Mouse (Mus musculus): ENCODE data around the gene Etl4.

Etl4 gene

GRCm38 (mm10) chr2:20710589-20710988 is 801.0 kb downstream of the Etl4 start:
- no peak for DNase-seq (ENCODE audit: low spot score)

GRCm38 (mm10) chr2:20711024-20711423 is 801.4 kb downstream of the Etl4 start:
- DNase-seq (ENCODE audit: low spot score) = no peak

- no peak for DNase-seq (ENCODE audit: low spot score)
These were observed 809.5 kb downstream of the Etl4 start for GRCm38 (mm10) chr2:20719105-20719504.

- no peak for DNase-seq (ENCODE audit: low spot score)
These were observed 811.5 kb downstream of the Etl4 start for GRCm38 (mm10) chr2:20721098-20721497.

DNA sequence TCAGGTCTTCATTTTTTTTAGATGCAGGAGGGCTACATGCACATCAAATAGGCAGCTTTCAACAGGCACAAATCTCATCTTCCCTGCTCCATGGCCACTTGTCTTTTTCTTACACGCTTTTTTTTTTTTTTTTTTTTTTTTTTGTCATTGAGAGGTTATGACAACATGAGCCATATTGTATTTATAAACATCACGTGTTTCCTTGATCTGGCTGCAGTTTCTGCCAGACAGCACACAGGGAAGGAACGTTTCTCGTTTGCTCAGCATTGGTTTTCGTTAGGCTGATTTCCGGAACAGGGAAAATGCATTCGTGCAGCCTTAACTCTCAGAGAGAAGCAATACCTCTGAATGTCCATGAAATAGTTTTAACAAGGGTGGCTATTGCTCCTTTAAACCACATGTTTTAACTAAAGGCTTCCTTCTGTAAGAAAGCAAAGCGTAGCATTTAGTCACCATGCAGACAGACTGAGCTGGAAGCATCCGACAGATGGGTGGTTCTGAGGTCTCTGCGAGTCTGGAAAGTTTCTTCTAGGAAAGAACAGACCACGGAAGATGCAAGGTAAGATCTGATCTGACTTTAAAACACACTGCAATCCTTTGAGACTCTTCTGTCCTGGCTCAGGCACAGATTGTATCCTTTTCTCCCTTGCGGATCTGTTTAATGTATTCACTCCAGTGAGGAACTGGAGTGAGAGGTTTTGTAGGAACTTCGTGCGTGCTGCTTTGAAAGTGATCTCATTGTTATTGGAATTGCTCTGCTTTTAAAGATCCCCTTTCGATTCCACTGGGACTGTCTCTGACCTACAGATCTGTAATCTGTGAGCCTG is 812.8 kb downstream of the Etl4 start:
- DNase-seq (ENCODE audit: low spot score) = no peak

DNA sequence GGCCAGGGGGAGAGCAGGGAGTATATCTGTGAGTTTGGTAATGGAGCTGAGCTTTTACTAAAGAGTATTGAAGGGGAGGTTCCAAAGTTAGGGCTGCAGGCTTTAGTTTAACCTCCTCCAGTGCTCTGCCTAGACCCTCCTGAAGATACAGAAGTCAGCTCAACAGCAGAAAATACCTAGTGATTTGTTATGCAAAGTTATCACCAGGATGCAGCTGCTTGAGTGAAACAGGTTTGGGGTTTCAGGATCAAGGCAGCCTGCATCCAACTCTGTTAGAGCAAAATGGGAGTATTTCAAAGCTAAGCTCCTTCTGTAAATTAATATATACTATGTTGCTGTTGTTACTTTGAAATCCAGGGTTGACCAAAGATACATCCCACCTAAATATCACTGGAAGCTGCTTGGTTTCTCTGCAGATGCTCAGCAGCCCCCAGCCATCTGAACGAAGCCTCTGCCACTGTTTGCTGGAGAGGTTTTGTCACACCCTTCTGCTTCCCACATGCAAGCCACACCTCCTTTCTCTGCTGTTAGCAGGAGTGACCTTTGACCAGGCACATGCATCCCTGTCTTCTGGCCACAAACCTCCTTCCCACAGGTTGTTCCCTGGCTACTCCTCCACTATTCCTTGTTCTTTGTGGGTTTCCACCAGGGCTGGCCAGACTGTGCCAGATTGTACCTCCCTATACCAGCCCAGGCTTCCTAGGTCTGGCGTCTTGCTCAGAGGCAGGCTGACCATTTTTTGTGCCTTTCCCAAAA is 814.6 kb downstream of the Etl4 start:
- DNase-seq (ENCODE audit: low spot score) = peak; percentile 15

DNA sequence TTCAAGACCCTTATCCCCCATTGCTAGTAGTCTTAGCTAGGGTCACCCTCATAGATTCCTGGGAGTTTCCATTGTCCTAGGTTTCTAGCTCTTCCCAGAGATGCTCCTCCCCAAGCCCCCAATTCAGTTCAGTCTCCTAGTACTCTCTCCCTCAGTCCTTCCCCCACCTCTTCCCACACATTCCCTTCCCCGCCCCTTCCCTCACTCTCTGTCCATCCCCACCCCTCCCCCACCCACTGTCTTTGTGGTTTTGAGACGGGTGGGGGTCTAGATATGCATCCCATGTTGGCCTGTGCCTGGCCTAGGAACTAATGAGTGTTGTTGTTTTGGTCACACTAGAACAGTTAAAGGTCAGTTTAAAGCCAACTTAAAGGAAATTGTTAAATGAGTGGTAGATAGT is 817.4 kb downstream of the Etl4 start:
- no peak for DNase-seq (ENCODE audit: low spot score)

DNA sequence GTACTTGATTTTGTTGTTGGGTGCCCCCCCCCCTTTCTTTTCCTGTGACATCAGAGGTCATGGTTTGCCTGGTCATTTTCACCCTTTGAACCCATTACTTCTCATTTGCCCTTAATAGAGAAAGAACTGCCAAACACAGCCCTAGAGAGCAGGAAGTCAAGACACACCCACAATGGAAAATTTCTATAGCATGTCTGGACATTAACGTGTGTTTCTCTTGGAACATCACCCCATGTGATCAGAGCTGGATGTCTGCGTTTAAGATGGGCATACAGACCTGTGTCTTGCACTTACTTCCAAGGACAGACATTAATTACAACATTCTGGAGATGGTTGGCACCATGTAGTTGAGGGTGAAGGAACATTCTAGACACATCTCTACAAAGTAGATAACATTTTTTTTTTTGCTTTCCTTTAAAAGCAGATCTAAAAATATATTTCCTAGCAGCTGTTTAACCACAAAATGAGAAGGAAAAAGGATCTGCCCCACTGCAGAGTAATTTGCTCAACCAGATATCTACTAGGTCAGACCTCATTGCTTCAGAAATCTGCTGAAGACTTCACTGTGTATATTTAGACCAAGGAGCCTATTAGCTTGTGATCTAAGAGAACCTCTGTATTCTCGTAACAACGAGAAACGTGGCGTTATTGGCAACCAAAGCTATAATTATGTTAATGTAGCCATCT is 818.3 kb downstream of the Etl4 start:
- DNase-seq (ENCODE audit: low spot score) = no peak

DNA sequence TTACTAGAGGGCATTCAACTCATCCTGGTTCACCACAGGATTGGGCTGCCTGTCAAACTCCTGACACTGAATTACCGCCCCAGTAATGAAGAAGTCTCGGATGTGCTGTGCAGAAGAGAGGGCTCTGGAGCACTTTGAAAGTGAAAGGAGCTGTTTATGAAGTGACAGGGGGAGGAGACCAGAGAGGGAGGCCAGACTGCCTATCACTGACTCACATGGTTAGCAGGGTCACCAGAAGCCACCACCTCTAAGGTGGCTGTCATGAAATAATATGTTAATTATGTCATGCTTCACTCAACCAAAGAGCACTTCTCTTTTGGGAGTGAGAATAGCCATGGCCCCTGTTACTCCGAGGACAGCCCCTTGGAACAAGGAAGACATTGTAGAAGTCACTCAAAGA is 825.9 kb downstream of the Etl4 start:
- no peak for DNase-seq (ENCODE audit: low spot score)

DNA sequence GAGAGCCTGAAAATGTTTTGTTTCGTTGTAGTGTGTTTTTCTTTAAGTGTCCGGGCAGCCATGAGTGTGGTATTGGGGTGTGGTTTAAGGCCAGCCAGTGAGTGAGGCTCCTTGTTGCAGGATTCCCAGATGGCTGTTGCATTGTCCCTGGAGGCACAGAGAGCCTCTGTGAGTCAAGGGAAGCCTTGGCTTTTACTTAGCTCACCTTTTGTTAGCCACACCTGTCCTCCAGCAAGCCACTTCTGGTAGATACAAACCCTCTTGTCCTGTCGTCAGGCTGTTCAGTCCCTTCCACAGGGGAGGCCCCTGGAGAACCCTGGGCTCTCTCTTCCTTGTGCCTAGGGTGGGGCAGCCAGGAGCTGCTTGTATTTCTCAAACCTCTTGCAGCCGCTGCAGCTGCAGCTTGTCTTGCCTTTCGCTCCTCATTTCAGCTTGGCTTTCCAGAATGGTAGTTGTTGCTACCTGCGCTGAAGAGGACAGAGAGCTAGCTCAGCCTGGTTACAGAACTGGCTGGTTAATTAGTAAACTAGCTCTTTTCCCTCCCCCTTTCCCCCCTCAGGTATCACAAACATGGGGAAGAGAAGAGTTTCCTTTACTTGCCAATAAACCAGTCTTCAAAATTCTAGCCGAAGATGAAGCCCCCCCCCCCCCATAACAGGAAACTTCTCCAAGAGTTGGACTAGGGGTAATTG is 826.9 kb downstream of the Etl4 start:
- no peak for DNase-seq (ENCODE audit: low spot score)

GRCm38 (mm10) chr2:20737112-20737808 is 827.7 kb downstream of the Etl4 start:
- no peak for DNase-seq (ENCODE audit: low spot score)

DNA sequence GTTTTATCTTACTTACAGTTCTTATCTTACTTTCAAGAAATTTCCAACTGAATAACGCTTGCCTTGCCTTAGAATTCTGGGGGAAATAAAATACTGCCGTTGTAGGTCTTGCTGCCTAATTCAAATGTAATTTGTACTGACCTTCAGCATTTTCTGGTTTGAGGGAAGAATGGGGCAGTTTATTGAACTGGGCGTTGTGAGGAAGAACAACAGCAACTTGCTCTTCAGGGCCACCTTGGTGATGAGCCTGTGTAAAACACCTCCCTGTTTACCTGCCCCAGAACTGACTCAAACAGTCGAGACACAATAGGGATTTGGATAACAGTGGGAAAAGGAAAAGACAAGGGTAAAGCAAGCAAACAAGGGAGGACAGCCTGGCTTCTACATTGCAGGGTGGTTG is 828.3 kb downstream of the Etl4 start:
- no peak for DNase-seq (ENCODE audit: low spot score)

- DNase-seq (ENCODE audit: low spot score) = no peak
These were observed 838.1 kb downstream of the Etl4 start for GRCm38 (mm10) chr2:20747723-20748122.

DNA sequence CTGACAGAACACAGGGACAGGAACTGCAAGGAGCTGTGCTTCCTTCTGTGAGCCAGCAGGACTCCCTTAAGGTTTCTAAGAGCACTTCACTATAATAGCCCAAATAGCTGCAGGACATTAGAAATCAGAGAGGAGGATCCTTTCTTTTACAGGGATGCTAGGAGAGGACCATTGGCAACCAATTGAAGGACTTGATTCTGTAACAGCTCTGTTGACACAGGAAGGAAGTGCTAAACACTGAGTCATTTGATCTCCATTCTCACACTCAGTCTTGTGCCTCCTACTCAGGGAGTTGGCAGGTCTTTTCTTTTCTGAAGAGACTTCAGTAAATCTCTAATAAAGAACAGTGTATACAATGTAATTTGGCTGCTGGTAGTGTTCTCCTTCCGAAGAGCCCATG is 838.9 kb downstream of the Etl4 start:
- no peak for DNase-seq (ENCODE audit: low spot score)

DNA sequence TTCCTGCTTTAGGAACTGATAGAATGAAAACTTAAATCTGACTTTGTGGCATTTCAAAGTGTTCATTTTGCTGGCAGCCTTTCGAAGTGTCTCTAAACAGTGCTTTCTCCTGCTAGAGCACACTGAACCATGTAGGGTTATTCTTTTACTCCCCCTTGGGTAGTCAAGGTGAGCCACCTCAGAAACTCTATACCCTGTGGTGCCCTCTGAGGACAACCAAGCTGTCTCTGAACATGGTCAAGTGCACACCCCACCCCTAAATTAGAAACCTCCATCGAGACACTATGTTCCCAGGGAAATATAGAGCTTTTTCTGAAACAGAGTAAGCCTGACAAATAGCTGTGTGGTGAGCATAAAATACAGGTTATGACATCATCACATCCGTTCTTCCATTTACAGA is 840.1 kb downstream of the Etl4 start:
- DNase-seq (ENCODE audit: low spot score) = no peak

- no peak for DNase-seq (ENCODE audit: low spot score)
These were observed 843.9 kb downstream of the Etl4 start for GRCm38 (mm10) chr2:20753282-20754110.

DNA sequence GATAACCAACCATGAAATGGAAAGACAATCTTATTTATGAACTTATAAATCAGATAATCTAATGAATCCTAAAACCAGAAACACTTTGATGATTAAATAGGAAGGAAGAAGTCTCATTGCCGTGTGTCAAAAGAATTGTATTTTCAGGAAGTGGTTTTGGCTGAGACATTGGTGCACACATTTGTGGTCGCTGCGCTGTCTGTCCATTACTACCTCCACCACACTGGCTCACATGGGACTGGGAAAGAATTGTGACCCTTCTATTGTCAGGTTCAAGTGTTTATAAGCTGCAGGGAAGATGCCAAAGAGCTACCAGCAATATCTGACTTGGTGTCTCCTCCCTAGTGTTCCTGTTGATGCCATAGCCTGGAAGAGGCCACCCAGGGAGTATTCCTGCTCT is 847.4 kb downstream of the Etl4 start:
- no peak for DNase-seq (ENCODE audit: low spot score)

- no peak for DNase-seq (ENCODE audit: low spot score)
These were observed 849.6 kb downstream of the Etl4 start for GRCm38 (mm10) chr2:20759045-20759662.

DNA sequence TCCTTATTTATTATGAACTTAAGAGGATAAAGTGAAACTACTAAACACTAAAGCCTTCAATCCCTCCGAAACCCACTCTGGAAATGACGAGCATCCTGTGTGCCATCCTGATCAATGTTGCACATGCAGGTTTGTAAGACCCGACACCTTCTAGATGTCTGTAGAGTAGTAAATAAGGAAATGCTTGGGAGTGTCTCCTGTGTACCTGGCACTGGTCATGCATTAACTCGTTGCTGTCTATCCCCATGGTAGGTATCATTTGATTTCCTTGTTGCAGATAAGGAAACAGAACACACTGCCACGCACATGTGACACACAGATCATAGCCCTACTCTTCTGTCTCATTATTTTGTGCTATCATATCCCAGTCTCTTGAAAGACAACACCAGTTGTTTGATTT is 851.7 kb downstream of the Etl4 start:
- DNase-seq (ENCODE audit: low spot score) = no peak

DNA sequence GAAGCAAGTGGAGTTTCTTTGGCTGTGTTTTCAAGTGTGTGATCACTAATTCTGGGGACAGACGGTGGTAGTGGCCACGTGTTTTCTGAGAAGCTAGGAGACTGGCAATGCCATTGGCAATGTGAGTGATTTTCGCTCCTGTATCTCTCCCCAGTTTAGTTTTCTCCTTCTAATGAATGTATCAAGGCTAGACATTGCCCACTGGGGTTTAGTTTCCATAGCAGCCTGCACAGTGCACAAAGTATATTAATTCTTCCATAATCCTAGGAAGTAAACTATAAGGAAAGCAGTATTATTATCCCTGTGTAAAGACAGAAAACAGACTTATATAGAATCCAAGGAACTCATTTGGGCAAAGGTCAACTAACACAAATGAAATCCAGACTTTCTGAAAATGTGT is 852.2 kb downstream of the Etl4 start:
- DNase-seq (ENCODE audit: low spot score) = no peak

Measured in ovary, postnatal 36 days (tissue).